Mouse (Mus musculus) retina, postnatal 7 days (tissue): Measurements from ENCODE around the gene Hsd11b1.

Source experiments
- DNase-seq: peaks from one replicate; pipeline ENCODE4 v3.0.0-alpha.2; 2012; ENCODE audit warnings: low read depth, low spot score

Hsd11b1 gene

GRCm38 (mm10) chr1:193243571-193244193 lies 20.2 kb downstream of the Hsd11b1 start:
- DNase-seq, result no peak

GRCm38 (mm10) chr1:193242863-193243262 lies 21.0 kb downstream of the Hsd11b1 start:
- no peak for DNase-seq

DNA sequence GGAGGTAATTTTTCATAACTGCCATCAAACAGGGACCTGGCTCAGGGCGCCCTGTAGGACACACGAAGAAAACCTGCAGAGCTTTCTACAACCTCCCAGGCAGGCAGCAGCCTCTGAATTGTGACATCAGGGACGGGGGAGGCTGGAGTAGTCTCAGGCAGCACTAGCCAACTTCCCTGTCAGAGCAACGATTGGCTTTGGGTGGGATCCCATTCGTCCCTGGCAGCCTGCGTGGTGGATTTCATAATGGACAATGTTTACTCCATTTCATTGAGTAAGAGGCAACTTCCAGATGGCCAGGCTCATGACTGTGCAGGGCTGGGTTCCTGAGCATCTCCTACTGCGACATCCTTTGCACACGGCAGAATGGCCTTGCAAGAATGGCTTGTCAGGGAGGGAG lies 21.6 kb downstream of the Hsd11b1 start:
- no peak for DNase-seq

DNA sequence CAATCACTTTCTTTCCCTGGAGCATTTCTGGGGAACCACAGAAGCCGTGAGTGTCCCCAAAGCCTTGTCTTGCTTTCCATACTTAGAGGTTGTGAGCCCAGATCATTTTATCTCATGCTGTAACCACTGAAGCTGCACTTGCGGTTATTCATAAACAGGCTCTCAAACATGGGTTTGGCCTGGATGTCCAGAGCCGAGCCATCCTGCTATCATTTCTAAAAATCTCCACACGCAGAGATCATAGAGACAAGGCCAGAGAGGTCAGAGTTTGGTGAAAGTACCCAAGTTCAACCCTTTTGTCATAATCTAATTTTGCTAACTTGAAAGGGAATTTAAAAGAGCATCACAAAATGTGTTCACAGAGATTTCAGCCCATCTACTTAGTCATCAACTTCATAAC lies 22.4 kb downstream of the Hsd11b1 start:
- DNase-seq, result no peak

- DNase-seq, result no peak
Measured at GRCm38 (mm10) chr1:193238426-193238825, 25.4 kb downstream of the Hsd11b1 start.

GRCm38 (mm10) chr1:193234930-193235329 lies 28.9 kb downstream of the Hsd11b1 start:
- no peak for DNase-seq

DNA sequence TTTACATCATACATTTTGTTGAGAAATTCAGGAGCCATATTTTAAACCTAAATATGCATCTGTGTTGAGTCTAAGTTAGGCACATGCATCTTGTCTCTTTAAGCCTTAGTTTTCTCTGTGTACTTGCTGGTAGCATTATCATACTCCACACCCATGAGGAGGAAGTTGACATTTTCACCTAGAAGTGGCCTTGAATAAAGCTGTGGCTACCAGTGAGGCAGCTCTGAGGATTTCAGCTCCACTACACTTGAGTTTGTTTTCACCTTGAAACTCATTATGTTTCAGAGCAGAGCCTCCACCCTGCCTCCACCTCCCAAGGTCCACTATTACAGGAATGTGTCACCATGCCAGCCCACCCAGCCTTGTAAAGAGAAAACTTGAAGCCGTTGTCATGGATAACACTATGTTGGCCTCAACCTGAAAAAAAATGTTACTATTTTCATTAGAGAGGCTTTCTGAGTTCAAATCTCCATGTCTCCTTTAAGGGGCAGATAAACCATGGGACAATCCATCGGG lies 29.7 kb downstream of the Hsd11b1 start:
- no peak for DNase-seq

GRCm38 (mm10) chr1:193232732-193233131 lies 31.1 kb downstream of the Hsd11b1 start:
- no peak for DNase-seq

GRCm38 (mm10) chr1:193230935-193231334 lies 32.9 kb downstream of the Hsd11b1 start:
- no peak for DNase-seq

GRCm38 (mm10) chr1:193230531-193230930 lies 33.3 kb downstream of the Hsd11b1 start:
- no peak for DNase-seq

GRCm38 (mm10) chr1:193229570-193229969 lies 34.3 kb downstream of the Hsd11b1 start:
- no peak for DNase-seq

DNA sequence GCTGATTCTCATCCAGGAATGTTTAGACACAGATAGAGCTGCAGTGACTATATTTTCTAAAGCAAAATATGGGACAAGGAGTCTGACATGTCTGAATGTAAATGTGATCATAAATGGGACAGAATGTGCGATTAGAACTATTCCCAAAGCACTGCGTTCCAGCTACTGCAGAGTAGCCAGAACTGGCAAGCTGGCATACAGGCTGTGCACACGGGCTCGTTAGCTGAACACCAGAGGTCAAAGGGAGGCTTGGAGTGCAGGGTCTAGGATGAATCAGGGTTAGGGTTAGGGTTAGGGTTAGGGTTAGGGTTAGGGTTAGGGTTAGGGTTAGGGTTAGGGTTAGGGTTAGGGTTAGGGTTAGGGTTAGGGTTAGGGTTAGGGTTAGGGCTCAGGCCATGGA lies 36.3 kb downstream of the Hsd11b1 start:
- no peak for DNase-seq

- DNase-seq, result no peak
Measured at GRCm38 (mm10) chr1:193226724-193227522, 37.0 kb downstream of the Hsd11b1 start.

- no peak for DNase-seq
Measured at GRCm38 (mm10) chr1:193226114-193226513, 37.8 kb downstream of the Hsd11b1 start.

DNA sequence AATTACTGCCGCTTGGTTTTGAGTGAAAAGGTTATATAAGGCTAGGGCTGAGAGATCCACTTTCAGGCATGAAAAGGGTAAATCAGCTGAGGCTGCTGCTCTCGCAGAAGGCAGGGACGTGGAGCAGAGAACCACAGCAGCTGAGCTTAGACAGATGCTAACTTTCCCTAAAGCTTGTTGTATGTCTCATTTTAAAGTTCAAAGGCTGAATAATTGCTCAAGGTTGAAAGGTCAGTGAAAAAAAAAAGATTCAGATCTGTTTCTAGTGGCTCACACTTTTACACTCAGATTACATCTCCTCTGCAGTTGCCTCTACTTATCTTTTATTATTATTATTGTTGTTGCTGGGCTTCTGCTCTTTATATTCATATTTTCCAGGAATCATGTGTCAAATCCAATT lies 38.3 kb downstream of the Hsd11b1 start:
- DNase-seq, result no peak

DNA sequence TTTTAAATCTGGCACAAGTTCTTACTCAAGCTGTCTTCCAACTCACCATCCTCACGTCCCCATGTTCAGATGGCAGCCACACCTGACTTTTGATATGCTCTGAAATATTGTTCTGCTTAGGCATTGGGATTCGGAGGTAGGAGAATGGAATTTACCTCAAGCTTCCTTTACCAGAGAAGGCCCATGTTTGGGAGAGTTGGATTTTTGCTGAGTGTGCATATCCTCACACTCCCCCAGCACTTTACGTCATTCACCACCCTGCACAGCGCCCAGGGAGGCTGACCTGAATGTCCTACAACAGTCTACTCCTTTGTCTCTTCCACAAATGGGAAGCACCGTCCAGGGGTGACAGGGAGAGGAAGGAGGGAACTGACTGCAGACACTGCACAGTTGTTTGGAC lies 43.5 kb downstream of the Hsd11b1 start:
- DNase-seq, result no peak

GRCm38 (mm10) chr1:193216000-193216399 lies 47.9 kb downstream of the Hsd11b1 start:
- DNase-seq, result no peak

- DNase-seq, result no peak
Measured at GRCm38 (mm10) chr1:193214053-193214452, 49.8 kb downstream of the Hsd11b1 start.

GRCm38 (mm10) chr1:193211371-193211770 lies 52.5 kb downstream of the Hsd11b1 start:
- no peak for DNase-seq

DNA sequence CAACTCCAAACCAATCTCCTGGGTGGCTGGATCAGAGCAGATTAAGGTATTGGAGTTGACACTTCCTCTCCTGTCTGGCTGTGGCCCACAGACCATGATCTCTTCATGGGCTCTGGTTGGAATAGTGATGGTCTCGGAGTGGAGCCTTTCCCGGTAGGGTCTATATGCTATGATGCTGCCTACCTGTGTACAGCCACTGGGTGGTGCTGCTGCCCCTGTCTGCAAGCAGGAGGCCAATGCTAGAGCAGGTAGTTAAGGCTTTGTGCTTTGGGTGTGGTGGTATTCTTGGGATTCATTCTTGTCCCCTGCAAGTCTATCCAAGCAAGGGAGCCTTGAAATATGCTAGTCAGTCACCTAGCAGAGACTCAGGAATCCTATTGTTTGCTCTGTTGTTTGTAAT lies 55.7 kb downstream of the Hsd11b1 start:
- no peak for DNase-seq

DNA sequence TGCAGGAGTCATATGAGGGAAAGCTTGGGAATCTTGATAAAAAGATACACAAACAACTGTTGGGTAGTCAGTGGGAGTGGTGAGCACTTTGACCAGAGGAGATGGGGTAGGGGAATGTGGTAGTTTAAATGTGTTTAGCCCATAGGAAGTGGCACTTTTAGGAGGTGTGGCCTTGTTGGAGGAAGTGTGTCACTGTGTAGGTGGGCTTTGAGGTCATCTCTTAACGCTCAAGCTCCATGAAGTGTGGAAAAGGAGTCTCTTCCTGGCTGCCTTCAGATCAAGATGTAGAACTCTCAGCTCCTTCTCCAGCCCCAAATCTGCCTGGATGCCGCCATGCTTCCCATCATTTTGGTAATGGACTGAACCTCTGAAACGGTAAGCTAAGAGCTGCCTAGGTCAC lies 56.4 kb downstream of the Hsd11b1 start, which contains the start of gene Lamb3:
TSS of gene Lamb3 (plus strand) at position 197 of the 400 bp plus-strand sequence.
- DNase-seq, result no peak

DNA sequence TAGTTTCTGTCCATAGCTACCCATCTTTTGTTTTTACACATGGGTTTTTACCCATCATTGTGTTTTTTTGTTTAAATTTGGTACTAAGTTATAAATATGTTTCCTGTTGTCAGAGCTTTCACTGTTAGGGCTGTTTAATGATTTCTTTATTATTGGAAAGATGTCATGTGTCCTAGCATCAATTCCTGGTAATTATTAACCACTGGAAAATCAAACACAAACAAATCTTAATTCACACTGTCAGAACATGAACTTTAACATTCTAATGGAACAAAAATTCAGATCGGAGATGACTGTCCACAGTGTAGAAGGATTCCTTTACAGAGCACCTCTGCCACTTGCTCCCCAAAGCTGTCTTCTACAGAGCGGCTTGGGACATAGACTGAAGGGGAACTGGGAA lies 58.4 kb downstream of the Hsd11b1 start:
- no peak for DNase-seq

DNA sequence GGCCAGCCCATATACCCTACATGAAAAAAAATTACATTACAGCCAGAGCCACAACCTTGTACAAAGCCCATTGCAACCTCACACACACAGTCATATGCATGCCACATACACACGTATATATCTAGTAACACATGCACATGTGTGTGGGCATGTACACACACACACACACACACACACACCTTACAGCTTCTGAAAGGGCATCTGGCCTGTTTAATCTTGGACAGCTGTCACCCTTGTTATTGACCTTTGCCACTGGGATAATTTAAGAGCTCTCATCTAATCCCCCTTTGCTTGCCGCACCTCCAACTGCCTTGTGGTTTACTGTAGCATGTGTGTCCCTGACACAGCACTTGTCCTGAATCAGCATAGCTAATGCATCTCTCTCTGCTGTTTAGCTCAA lies 60.1 kb downstream of the Hsd11b1 start:
- DNase-seq, result no peak
